Mouse (Mus musculus): ENCODE measurements around the gene Lysmd3.
A peak's percentile ranks its signal among the peaks of the same experiment; 100 is the strongest.
"Not testable (repeated sequence)": the region's sequence is repeated elsewhere in the genome, so short reads cannot be mapped to it uniquely, and the experiment has no call there.

Gene Lysmd3

DNA sequence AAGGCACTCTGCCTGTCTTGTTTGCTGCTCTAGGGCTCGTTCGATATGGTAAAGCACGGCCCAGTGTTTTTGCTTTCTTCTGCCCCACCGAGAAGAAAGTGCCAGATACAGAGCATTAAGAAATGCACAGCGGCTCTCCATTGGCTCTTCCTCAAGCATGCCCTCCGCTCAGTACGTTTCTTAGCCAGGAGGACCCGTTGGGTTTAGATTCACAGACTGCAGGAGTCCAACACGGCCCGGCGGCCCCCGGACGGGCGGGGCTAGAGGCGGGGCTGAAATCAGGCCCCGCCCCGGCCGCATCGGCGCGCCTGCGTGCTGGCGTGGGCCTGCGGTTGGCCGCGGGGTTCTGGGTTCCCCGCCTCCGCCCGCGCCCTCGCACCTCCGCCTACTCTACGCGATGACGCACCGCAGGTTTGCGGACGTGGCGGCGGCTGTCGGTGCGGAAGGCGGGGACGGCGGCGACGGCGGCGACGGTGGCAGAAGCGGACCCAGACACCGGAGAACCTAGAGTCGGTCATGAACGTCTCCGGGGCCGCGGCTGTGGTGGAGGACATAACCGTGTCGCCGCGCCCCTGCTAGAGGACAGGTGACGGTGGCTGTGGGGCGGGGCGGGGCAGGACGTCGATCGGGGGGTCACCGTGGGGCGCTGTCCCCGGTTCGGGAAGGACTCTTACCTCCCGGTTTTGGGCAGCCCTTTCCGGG is at the start of gene Lysmd3:
TSS of gene Lysmd3 (plus strand) at position 313 of the 702 bp plus-strand sequence.
- DNase-seq (ENCODE audit: low read depth), result peak; percentile 67

DNA sequence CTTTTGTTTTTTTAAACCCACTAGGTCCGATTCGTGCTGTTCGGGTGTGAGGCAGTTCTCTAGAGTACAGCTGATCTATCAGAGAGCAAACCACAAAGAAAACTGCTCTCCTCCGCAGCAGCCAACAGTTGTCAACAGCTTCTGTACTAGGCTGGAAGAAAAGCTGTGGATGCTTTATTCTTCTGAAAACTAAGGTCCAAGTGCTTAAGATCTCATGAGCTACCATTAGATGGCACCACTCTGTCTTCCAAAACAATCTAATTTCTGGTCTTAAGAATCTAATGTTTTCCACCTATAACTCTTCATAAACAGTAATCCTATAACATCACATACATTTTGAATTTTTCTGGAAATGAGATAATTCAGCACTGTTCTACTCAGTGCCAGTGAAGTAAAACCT is 47.1 kb upstream of the Lysmd3 start:
- DNase-seq (ENCODE audit: low read depth), result no peak

DNA sequence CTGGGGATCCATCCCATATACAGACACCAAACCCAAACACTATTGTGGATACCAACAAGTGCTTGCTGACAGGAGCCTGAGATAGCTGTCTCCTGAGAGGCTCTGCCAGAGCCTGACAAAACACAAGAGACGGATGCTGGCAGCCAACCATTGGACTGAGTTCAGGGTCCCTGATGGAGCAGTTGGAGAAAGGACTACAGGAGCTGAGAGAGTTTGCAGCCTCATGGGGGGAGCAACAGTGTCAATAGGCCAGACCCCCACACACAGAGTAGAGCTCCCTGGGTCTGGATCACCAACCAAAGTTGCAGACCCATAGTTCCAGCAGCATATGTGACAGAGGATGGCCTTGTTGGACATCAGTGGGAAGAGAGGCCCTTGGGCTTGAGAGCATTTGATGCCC is 29.6 kb upstream of the Lysmd3 start:
- not testable (repeated sequence) for DNase-seq (ENCODE audit: low read depth)

DNA sequence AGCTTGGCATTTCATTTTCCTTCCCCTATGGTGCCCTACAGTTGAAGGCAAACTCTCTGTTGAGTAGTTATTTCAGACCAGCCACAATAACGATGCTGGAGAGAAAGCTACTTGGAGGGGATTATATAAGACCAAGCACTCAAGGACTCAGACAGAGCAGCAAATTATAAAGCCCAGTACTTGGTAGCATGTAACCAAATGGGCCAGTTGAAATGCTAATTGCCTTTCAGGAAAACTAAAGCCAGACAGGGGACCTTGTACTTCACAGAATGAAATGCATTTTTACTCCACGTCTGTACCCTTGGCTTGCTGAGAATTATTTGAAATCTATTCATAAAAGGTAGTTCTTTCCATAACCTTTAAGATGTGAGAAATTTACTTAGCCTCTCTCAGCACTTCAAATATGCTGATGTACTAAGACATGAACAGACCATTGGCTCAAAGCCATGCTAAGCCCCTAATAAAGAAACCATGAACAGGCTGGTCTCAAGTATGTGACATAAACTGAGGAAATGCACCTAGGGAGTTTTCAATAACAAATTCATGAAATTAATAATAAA is 28.8 kb upstream of the Lysmd3 start:
- DNase-seq (ENCODE audit: low read depth), result no peak

DNA sequence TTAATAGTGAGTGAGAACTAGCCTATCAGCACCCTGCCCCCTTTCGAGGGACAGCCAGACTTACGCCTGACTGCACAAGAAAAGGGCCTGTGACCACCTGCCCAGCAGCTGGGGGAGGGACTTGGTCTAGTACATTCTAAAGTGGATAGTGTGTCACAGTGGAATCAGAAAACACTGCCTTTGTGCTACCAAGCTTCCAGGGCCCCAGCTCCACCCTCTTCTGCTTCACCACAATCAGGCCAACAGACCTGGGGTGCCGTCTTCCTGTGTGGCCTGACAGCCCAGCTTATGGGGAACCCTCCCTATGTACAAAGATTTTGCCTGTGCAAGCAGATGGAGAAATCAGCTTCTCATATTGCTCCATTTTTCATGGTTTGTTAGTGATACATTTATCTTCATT is 28.1 kb upstream of the Lysmd3 start:
- DNase-seq (ENCODE audit: low read depth), result no peak

DNA sequence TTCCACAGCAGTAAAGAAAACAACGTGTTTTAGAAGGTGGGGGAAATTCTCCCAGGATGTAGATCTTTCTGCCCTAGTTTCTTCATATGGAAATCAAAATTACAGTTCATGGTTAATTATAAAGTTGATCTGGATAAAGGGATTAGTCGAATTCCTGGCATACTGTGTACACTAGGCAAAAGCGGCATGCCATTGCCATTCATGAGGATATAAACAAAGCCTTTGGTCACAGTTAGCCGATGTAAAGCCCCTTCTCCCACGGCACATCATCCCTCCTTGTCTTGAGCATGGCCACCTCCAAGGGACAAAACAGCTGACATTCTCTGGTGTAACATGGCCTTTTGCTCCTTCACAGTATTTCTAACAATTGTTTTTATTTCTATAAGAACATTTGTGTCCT is 26.9 kb upstream of the Lysmd3 start:
- DNase-seq (ENCODE audit: low read depth), result no peak

DNA sequence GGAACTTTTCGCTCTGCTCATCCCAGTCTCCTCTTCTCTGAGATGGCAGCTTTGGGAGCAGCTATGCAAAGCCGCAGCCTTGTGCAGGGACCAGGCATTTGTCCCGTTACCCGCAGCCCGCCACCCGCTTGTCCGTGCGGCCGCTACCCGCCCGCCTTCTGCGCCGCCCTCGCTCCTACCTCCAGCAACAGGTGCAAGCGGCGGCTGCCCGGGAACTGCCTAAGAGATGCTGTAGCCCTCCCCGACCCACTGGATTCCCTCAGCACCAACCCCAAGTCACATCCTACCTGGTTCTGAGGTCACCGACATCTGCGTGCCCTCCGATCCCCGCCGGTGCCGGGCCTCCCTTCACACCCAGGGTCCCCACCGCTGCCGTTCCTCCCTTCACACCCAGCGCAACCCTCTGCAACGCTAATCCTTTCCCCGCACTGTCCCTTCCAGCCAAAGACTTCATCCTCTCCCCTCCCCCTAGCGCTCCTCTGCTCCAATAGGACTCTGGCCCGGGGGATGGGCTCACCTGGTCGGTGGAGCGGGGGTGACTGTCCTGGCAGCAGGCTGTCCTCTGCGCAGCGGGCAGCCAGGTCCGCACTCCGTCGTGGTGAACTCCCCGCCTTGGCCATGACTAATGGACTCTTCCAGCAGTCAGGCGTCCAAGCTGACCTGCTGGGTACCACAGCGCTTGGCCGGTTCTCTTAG is 24.6 kb upstream of the Lysmd3 start, which contains the start of gene Adgrv1:
TSS of gene Adgrv1 (minus strand) at position 435 of the 696 bp plus-strand sequence.
- DNase-seq (ENCODE audit: low read depth), result no peak

DNA sequence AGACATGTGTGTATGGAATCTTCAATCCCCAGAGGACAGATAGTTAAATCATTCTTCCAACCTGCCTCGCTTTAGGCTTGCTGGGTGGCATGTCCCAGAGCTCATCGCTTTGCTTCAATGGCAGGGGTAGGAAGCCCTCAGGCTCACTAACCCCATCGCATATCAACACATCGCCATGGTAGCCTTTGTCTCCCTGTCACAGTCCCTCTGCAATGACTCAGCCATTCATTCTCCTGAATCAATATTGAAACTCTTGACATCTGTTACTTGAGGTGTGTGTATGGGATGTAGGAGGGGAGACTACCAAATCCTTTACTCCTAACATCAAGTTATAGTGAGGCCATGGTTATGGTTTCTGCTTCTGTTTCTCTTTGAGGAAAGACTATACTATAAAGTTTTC is 17.8 kb upstream of the Lysmd3 start:
- DNase-seq (ENCODE audit: low read depth), result no peak

DNA sequence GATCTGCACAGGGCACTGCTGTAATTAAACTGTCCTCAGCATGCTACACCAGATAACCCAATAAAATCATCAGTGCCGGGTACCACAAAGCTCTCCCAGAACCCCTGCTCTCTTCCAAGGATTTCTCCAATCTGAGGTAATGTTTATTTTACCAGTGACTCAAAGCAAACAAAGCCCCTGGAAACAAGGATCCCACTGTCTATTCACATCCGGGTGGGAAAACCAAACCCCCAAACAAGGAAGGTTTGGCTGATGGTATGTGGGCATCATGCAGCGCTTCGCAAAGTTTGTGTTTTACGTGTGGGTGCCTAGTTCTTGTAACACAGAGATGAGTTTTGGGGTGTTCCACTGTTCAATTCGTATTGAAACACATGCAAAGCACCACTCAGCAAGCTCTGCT is 16.6 kb upstream of the Lysmd3 start:
- no peak for DNase-seq (ENCODE audit: low read depth)

DNA sequence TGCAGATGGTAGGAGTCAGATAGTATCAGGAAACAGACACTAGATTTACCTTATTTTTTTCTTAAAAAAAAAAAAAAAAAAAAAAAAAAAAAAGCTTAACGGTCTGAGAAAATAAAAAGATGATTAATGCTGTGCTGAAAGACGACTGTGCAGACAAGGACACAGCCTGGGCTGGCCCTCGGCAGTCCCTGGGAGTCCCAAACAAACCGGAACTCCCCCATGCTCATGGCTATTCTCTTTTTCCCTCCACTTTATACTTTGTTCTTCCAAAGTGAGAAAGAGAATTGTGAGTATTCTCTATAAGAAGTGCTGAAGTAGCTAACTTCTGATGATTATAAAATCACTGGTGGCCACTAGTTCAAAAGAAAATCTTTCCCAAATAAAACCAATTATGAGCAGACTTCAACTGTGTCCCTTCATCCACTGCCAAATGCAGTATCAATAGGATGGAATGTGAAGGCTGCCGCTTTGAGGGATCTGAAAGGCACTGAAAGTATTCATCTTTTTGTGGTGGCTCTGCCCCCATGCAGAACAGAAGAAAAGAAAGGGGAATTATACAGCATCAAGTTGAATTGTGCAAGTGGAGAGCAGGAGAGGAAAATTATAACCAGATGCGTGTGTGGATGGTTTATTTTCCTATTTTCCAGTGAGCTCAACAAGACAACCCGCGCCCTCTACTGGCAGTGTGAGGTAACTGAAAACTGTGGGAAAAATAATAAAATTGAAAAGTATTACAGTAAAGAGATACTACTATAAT is 16.0 kb upstream of the Lysmd3 start:
- DNase-seq (ENCODE audit: low read depth), result no peak

DNA sequence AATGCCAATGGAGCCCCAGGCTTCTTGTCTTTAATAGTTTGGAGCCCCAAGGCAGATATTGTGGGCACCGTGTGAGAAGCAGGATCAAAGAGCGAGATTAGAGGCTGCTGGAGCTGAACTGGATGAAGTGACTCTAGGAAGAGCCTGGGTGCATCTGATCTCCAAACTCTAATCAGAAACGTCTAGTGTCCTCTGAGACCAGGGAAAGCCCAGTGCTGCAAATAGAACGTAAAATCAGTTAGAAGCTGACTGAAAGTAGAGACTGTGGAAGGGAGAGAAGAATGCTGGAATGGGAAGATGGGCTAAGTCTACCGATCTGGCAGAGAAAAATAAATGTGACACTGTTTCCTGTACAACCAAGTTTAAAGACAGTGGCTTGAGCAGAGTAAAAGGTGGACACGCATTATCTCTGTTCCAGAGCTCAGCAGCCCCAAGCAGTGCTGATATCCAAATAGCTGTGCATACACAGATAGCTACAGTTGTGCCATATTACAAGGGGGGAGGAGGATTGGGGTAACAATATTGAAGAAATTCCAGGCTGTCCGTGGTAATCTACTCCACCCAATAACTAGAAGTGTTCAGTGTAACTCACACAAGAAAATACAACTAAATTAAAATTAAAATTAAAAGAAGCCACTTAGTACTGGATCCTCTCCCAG is 14.8 kb upstream of the Lysmd3 start:
- no peak for DNase-seq (ENCODE audit: low read depth)

DNA sequence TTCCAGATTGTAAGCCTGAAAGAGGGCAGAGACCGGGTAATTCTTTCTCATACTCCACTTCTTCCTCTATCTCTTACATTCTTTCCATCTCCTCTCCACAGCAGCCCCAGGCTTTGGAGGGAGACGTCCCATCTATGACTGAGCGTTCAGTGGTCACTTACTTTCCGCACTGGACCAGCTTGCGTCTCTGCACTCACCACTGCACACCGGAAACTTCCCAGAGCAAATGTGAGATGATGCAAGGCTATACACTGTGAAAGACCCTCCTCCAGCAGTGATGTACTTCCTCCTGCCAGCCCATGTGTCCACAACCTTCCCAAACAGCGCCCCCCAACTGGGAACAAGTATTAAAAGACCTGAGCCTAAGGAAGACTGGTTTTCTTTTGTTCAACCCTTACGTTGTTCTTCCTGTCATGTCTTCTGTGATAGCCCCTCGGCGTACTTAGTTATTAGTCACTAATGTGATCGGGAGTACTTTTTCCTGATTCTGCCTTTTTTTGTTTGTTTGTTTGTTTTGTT is 13.4 kb upstream of the Lysmd3 start:
- no peak for DNase-seq (ENCODE audit: low read depth)

DNA sequence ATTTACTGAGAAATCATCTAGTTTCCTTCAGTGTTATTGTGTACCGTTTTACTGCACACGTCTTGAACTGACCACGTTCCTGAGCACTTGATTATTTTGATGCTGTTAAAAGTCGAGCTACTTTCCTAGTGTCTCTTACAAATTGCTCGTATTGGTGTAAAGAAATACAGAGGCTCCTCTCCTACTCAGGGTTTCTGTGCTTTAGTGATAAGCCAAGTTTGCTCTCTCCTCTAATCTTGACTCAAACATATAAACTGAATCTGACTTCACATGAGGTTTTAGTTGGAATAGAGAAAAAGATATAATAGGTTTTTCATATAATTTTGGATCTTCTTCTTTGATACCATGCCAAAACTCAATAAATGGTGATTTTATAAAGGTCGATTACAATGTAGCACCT is 11.1 kb upstream of the Lysmd3 start:
- no peak for DNase-seq (ENCODE audit: low read depth)

DNA sequence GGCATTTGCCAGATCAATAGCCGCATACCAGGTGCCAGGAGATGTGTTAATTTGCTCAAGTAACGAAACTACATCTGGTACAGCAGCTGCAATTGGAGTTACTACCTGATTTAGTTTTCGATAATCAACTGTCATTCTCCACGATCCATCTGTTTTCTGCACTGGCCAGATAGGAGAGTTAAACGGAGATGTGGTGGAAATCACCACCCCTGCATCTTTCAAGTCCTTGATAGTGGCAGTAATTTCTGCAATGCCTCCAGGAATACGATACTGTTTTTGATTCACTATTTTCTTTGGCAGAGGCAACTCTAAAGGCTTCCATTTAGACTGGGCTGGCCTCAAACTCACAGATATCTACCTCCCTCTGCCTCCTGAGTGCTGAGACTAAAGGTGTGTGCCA is 7.1 kb upstream of the Lysmd3 start:
- DNase-seq (ENCODE audit: low read depth), result not testable (repeated sequence)

DNA sequence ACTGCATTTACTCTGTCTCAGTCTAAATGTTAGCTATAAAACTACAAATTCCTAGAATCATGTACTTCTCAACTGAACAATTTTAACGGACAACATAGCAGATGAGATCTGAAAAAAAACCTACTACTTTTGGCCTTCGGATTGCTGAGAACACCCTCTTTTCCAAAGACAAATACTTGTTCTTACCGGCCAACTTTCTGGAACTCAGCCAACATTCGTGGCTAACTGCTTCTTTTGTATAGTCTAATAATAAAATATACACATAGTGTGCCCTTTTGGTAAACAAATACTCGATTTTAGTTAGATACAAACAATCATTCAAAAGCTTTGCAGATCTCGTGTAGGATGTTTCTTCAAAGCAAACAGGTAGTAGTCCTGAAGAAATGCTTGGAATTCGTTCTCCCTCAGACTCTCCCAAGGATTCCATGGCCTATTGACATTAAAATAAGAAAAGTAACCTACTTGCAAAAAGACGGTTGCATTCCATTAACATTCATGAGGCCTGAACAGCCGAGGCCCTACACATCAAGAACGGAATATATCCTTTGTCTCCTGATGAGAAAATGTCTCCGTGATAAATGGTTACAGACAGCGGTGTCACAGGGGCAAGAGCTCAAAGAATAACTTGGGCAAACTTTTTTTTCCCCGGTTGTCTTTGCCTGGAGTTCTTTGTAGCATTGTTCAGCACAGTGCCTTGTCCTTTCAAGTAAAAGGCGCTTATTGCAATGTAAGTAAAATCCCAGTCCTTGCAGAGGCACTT is 1.2 kb upstream of the Lysmd3 start:
- no peak for DNase-seq (ENCODE audit: low read depth)

DNA sequence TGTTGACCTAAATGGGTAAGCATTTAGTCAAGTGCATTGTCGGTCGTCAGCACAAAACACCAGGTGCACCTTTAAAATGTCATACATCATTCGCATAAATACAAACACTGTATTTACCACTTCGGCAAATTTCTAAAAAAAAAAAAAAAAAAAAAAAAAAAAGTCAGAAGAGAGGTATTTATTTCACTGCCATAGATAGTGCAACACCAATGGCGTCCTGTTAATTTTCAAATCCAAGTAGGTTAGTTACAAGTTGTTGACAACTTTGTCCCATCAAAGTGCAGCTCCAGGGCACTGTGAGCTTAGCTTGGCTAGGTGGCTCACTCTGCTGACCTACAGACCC is 484 bp upstream of the Lysmd3 start:
- no peak for DNase-seq (ENCODE audit: low read depth)

DNA sequence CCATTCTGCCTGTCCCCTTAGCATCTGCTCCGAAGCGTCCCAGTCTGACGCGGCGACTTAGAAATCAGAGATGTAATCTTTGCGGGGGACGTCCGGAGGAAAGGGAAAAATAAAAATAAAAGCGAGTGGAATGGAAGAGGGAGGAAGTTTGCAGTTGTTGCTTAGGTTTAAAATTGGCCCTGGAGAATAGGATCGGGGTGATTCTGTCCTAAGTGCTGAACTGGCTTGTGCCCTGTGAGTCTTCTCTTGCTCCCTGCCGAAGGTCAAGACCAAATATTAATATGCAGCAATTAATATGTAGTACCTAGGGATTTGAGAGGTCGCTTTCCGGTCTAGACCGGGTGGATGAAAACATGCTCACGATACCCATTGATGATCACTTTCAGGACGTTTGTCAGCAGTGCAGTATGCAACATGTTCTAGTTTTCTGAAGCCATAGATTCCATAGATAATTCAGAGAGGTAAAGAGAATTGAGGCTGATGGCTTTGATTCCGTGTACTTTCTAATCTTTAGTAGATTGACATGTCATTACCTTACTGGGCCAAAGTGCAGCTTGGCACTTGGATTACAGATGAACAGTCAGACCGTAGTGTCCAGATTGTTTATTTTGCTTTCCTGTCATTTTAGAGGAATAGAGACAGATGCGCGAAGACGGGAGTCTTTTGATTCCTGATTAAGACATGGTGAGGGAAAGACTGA is 740 bp downstream of the Lysmd3 start:
- DNase-seq (ENCODE audit: low read depth), result no peak

DNA sequence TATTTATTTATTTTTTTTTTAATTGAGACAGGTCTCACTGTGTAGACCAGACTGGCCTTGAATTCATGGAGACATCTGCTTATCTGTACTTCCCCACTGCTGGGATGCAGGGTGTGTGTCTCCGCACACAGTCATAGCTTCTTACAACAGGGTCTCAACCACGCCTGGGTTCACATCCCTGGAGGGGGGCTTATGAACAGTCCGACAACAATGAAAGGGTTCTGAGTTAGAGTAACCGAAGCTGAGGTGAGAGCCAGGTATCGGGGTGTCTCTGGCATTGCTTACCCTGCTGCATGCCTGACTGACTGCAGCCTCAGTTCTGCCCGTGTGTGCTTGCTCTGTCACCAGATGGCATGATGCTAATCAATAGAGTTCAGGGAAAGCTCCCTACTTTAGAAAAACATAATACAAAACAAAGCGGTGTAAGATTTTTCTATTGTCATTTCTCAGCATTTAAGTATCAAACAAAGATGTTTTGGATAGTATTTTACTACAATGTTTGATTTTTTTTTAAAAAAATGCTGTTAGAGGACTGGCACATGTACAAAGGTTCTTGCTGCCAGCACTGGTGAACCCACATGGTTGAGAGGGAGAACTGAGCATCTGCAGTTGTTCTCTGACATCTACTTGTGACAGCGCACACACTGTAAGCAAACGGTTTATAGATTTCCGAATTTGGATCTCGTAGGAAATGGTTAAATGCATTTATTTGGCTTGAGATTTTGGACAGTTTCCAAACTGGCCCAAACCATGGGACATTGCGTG is 6.3 kb downstream of the Lysmd3 start:
- DNase-seq (ENCODE audit: low read depth), result no peak

DNA sequence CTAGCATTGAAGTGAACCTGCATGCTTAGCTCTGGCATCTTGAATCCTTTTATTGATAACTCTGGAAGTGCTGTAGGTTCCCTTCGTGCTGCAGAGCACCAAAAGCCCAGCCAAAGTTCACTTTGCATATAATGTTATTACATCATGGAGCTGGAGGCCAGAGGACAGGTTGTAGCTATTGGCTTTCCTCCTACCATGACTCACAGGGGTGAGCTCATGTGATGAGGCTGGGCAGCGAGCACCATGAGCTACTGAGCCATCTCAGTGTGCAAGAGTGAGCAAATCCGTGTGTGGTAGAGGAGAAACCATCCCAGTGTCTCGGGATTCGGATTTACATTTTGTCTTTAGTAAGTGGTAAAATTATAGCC is 6.9 kb downstream of the Lysmd3 start:
- no peak for DNase-seq (ENCODE audit: low read depth)

DNA sequence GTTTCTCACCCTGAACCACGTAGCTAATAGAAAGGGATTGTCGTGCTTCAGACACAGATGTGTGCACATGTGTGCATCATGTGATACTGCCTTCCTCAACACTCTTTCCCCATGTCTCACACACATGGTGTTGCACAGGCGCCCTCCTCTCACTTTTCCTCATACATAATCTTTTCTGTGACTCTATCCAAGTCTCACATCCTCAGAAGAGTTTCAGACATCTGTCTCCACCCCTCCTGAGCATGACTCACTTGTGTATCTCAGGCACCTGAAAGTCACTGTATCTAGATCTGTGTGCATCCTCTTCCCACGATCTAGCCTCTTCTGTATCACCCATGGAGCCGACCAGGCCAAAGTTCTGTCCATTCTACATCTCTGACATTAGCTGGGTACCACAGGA is 10.2 kb downstream of the Lysmd3 start:
- DNase-seq (ENCODE audit: low read depth), result no peak

Data from c-Kit-positive CD71-negative TER-119-negative erythroid progenitor cells, embryonic 14.5 days (primary cell).